Mouse (Mus musculus) stomach, postnatal 0 days (tissue): ENCODE data around the gene Eya3. TPM values are rescaled to one million over a fixed set of nuclear protein-coding genes. Genes with fewer than 3 reads are reported as not detected.

Experiments used
- ATAC-seq: fragments of 200-750 bp; cut with Nextera tagmentation; 2 replicates; pipeline ENCODE4 v1.8.0; 2017; ENCODE audit not compliant: low FRiP score, low TSS enrichment
- DNase-seq: peaks from one replicate; pipeline ENCODE4 v3.0.0-alpha.2; 2016; ENCODE audit warnings: low spot score
- H3K27ac ChIP-seq: fragments of 300-500 bp; sonication (generic); replicated peaks from 2 replicates; pipeline ENCODE4 v1.5.1; 2014; ENCODE audit warnings: mild to moderate bottlenecking, control low read depth
- H3K27me3 ChIP-seq: fragments of 300-500 bp; sonication (generic); 2 replicates; pipeline ENCODE4 v1.6.1; 2014; ENCODE audit warnings: low read length; ENCODE audit not compliant: control insufficient read depth, insufficient read depth
- H3K36me3 ChIP-seq: fragments of 300-500 bp; sonication (generic); 2 replicates; pipeline ENCODE4 v1.6.1; 2014; ENCODE audit warnings: low read length, mixed read lengths; ENCODE audit not compliant: control insufficient read depth, insufficient read depth
- H3K4me1 ChIP-seq: fragments of 300-500 bp; sonication (generic); replicated peaks from 2 replicates; pipeline ENCODE4 v1.6.1; 2014; ENCODE audit warnings: antibody characterized with exemption; ENCODE audit not compliant: control insufficient read depth, insufficient read depth
- H3K4me2 ChIP-seq: fragments of 300-500 bp; sonication (generic); replicated peaks from 2 replicates; pipeline ENCODE4 v1.6.1; 2014; ENCODE audit warnings: low read depth, mild to moderate bottlenecking, control low read depth, moderate library complexity
- H3K4me3 ChIP-seq: fragments of 300-500 bp; sonication (generic); 2 replicates; pipeline ENCODE4 v1.5.1; 2014; ENCODE audit warnings: low read depth, low read length, control low read depth
- H3K9ac ChIP-seq: fragments of 300-500 bp; sonication (generic); 2 replicates; pipeline ENCODE4 v1.6.1; 2014; ENCODE audit warnings: mild to moderate bottlenecking, low read length, control low read depth, mixed read lengths
- H3K9me3 ChIP-seq: fragments of 300-500 bp; sonication (generic); 2 replicates; pipeline ENCODE4 v1.6.1; 2016; ENCODE audit warnings: low read length; ENCODE audit not compliant: control insufficient read depth
- CTCF ChIP-seq: IDR thresholded peaks from 2 replicates; pipeline ENCODE4 v1.5.1; 2016; ENCODE audit warnings: antibody characterized with exemption, low read depth, mild to moderate bottlenecking, moderate library complexity
- EP300 ChIP-seq: optimal IDR thresholded peaks from 2 replicates; pipeline ENCODE3; 2016; ENCODE audit warnings: antibody characterized with exemption
- WGBS: fragments of 180-500 bp; shearing (Covaris S2); extraction: QIAGEN DNeasy Blood & Tissue Kit; methylation state at CpG from one replicate; pipeline ENCODE4 v1.1.7; 2014; 5-methylcytosine and 5-hydroxymethylcytosine counted together
- polyA plus RNA-seq: library from polyadenylated mRNA; unstranded; fragments of >200 nt; fragmentation: Nextera tagmentation; extraction: Ambion mirVana; gene quantifications from 2 replicates; pipeline ENCODE4 v1.2.1, GENCODE M21; 2015

Eya3 gene
- polyA plus RNA-seq, 1 experiment from 2014 or later = 10.4 TPM

DNA sequence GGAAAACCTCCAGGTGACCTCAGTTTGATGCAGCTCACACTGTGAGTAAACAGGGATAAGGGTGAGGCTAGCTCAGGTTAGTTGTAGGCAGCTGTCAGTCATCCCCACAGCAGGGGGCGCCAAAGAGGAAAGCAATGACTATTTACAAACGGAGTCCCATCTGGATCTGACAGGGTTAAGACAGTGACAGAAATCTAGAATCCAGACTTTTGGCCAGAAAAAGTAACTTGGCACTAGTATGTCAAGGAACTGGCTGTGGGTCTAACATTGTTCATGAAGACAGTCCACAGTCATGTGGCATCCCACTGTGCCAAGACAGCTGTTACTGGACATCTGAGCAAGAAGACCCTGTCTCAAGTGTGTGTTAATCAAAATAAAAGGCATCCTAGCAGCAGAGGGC is 10.0 kb upstream of the Eya3 start:
- DNase-seq (peak; percentile 55), ATAC-seq (peak; percentile 42; the same call in 1 of the 2 replicates)
- Histone ChIP-seq H3K9me3 (no peaks in the 10 kb centered on the region), H3K27ac (no peak overlapping the region), H3K9ac (no peak overlapping the region), H3K4me3 (no peak overlapping the region), H3K4me2 (no peak overlapping the region), H3K36me3 (no peaks in the 10 kb centered on the region), H3K4me1 (no peaks in the 10 kb centered on the region), H3K27me3 (no peaks in the 10 kb centered on the region)
- WGBS = 6% methylated on average over 2 of the region's 2 CpGs
- TF ChIP-seq CTCF (peak; percentile 70), EP300 (no peak)

DNA sequence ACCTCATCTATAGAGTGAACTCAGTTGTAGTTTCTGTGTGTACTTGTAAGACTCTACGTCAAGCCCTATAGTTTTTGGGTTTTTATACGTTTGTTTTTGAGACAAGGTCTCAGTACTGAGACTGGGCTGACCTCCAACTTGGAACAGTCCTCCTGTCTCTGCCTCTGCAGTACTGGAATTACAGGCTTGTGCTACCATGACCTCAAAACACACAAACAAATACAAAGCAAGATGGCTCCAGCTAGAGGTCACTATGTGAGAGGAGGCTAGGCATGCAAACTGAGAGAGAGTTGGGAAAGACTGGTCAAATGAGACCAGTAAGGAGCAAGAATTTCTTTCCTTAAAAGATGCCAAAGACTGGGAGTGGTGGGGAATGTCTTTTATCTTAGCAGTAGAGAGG is 2.8 kb upstream of the Eya3 start:
- Histone ChIP-seq H3K36me3 (no peaks in the 10 kb centered on the region), H3K9me3 (no peaks in the 10 kb centered on the region), H3K4me2 (no peak overlapping the region), H3K4me3 (no peak overlapping the region), H3K27me3 (no peaks in the 10 kb centered on the region), H3K9ac (no peak overlapping the region), H3K4me1 (no peaks in the 10 kb centered on the region), H3K27ac (no peak overlapping the region)
- TF ChIP-seq CTCF (no peak), EP300 (no peak)
- WGBS = 69% methylated on average over 2 of the region's 2 CpGs
- ATAC-seq (no peak), DNase-seq (peak; percentile 5)

- Histone ChIP-seq H3K27me3 (no peaks in the 10 kb centered on the region), H3K27ac (no peak overlapping the region), H3K9me3 (no peaks in the 10 kb centered on the region), H3K4me2 (no peak overlapping the region), H3K4me3 (no peak overlapping the region), H3K4me1 (no peaks in the 10 kb centered on the region), H3K36me3 (no peaks in the 10 kb centered on the region), H3K9ac (no peak overlapping the region)
- DNase-seq = no peak
- no peak for ATAC-seq
- WGBS = 53% methylated on average over 4 of the region's 4 CpGs
- TF ChIP-seq EP300 (no peak), CTCF (peak; percentile 81)
Measured at GRCm38 (mm10) chr4:132636554-132636953, 2.2 kb upstream of the Eya3 start.

DNA sequence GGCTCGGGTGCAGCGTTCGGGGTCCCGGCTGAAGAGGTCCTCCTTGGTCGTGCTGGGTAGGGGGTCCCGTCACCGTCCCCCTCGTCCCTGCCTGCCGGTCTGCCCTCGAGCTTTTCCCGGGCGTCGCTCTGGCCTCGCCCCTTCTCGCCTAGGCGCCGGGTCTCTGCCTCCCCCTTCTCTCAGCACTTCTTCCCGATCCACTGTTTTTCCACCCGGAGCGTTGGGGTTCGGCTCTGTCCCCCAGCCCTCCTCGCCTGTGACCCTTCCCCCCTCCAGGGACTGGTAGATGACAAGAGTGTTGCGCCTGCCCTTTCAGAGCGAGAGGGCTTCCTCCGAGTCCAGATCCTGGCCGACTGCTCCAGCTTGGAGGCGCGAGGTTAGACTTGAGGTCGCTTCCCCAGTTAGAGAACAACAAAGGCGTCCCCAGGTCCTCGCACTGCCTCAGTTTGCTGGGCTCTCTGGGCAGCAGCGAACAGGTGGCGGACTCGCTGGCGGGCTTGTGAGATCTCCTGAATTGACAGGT is 465 bp downstream of the Eya3 start:
- no peaks in the 10 kb centered on the region for H3K9me3 ChIP-seq
- H3K4me2 ChIP-seq = peak overlapping the region; percentile 91
- peak overlapping the region; percentile 89 for H3K9ac ChIP-seq
- peak overlapping the region; percentile 85 for H3K27ac ChIP-seq
- TF ChIP-seq EP300 = no peak
- no peak for TF ChIP-seq CTCF
- H3K27me3 ChIP-seq = no peaks in the 10 kb centered on the region
- WGBS = under 1% methylated on average over 31 of the region's 35 CpGs
- DNase-seq (peak; percentile 46), ATAC-seq (peak; percentile 50; the same call in 1 of the 2 replicates)
- no peaks in the 10 kb centered on the region for H3K4me1 ChIP-seq
- H3K4me3 ChIP-seq = peak overlapping the region; percentile 88
- peaks cover 3% of the 10 kb centered on the region; the same call in 1 of the 2 replicates for H3K36me3 ChIP-seq

DNA sequence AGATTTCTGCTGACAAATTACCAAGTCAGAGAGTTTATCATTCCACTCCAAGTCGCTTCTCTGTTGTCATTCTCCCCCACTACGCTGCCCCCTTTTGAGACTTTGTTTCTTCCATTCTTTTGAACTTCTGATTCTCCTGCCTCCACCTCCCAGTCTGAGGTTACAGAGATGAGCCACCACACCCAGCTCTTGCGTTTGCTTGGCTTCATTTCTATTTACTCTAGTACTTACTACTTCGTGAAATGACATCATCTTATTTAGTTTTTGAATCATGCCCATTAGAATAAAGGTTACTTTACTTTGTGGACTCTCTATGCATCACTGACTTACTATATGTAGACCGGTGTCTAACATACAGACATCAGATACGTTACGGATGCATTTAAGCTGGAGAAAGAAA is 8.7 kb downstream of the Eya3 start:
- no peak overlapping the region for H3K27ac ChIP-seq
- WGBS = 57% methylated on average over 7 of the region's 7 CpGs
- H3K27me3 ChIP-seq = no peaks in the 10 kb centered on the region
- H3K4me1 ChIP-seq = no peaks in the 10 kb centered on the region
- TF ChIP-seq CTCF (no peak), EP300 (no peak)
- no peaks in the 10 kb centered on the region for H3K9me3 ChIP-seq
- H3K4me2 ChIP-seq = no peak overlapping the region
- peak; percentile 74 for ATAC-seq
- no peak for DNase-seq
- H3K9ac ChIP-seq = no peak overlapping the region
- peaks cover 2% of the 10 kb centered on the region; the same call in 1 of the 2 replicates for H3K36me3 ChIP-seq
- no peak overlapping the region for H3K4me3 ChIP-seq

DNA sequence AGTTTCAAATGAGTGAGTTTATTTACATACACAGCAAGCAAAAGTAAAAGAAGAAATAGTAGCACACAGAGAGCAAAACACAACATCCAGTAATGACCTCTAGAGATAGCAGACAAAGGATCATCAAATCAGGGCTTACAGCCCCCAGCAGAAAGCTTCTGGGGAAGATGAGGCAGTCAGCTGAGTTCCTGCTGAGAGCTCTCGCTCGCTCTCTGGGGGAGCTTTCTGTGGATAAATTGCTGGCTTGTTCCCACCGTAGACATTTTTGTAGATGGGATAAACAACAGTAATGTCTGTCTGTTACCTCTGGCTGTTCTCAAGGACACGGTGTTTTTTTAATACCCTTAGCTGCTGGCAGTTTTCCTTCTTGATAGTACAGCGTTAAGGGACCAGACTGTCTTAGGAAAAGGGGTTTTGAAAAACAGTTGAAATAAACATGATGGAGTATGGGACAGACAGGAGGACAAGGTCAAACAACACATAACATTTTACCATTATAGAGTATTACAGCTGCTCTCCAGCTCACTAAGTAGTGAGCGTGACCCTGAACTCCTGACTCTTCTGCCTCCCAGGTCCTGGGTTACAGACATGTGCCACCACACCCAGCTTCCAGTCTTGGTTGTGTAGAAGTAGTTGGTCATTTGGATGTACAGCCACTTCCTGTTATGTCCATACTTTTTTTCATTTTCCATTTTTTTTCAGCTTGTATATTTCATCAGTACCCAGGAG is 10.6 kb downstream of the Eya3 start:
- 50% methylated on average over 6 of the region's 6 CpGs for WGBS
- TF ChIP-seq CTCF (no peak), EP300 (no peak)

More for the DNA sequence above, 10.6 kb downstream of the Eya3 start:
- ATAC-seq (no peak), DNase-seq (no peak)
- H3K27ac ChIP-seq = peak overlapping the region; percentile 40; the same call in 1 of the 2 replicates
- H3K4me1 ChIP-seq = no peaks in the 10 kb centered on the region
- no peak overlapping the region for H3K4me2 ChIP-seq
- no peaks in the 10 kb centered on the region for H3K36me3 ChIP-seq
- no peaks in the 10 kb centered on the region for H3K9me3 ChIP-seq
- no peak overlapping the region for H3K4me3 ChIP-seq
- H3K27me3 ChIP-seq = no peaks in the 10 kb centered on the region
- no peak overlapping the region for H3K9ac ChIP-seq
